Mouse (Mus musculus) thymus, adult 2 months (tissue): ENCODE results near the gene Dab1. TPM values are rescaled to one million over a fixed set of nuclear protein-coding genes. Genes with fewer than 3 reads are reported as not detected.

Experiments used
- DNase-seq: peaks from one replicate; pipeline ENCODE4 v3.0.0; 2021
- H3K27ac ChIP-seq: fragments of 200-500 bp; 2 replicates; pipeline ENCODE4 v1.5.1; 2012; ENCODE audit warnings: low read length, control low read depth; ENCODE audit not compliant: control insufficient read depth, insufficient read depth
- H3K27me3 ChIP-seq: fragments of 200-500 bp; 2 replicates; pipeline ENCODE4 v1.6.1; 2012; ENCODE audit warnings: mild to moderate bottlenecking, low read length, moderate library complexity, mixed read lengths; ENCODE audit not compliant: control insufficient read depth, insufficient read depth
- H3K36me3 ChIP-seq: fragments of 200-500 bp; 2 replicates; pipeline ENCODE4 v1.6.1; 2012; ENCODE audit warnings: mild to moderate bottlenecking, low read length, moderate library complexity; ENCODE audit not compliant: control insufficient read depth, insufficient read depth
- H3K4me1 ChIP-seq: fragments of 200-500 bp; replicated peaks from 2 replicates; pipeline ENCODE4 v1.6.1; 2012; ENCODE audit warnings: low read length; ENCODE audit not compliant: control insufficient read depth, insufficient read depth
- H3K4me3 ChIP-seq: fragments of 200-500 bp; 2 replicates; pipeline ENCODE4 v1.5.1; 2012; ENCODE audit warnings: mild to moderate bottlenecking, low read length, control low read depth, moderate library complexity; ENCODE audit not compliant: control insufficient read depth, insufficient read depth
- CTCF ChIP-seq: fragments of 200-500 bp; IDR thresholded peaks from 2 replicates; pipeline ENCODE4 v1.5.1; 2012; ENCODE audit warnings: mild to moderate bottlenecking, control low read depth, low read length, moderate library complexity, borderline replicate concordance; ENCODE audit not compliant: control insufficient read depth, poor library complexity, insufficient read depth; ENCODE audit errors: extremely low read depth
- POLR2A ChIP-seq: fragments of 200-500 bp; IDR thresholded peaks from 2 replicates; pipeline ENCODE4 v1.6.1; 2012; ENCODE audit warnings: mild to moderate bottlenecking, low read length, control low read depth, moderate library complexity; ENCODE audit not compliant: control insufficient read depth, poor library complexity, insufficient read depth; ENCODE audit errors: extremely low read depth
- WGBS: fragments of 180-500 bp; shearing (Covaris S2); methylation state at CpG from one replicate; pipeline ENCODE4 v1.1.7; 2018; 5-methylcytosine and 5-hydroxymethylcytosine counted together
- polyA plus RNA-seq: library from polyadenylated mRNA; depleted of rRNA; stranded (reverse); fragments of >200 nt; gene quantifications from 2 replicates; pipeline ENCODE4 v1.2.3, GENCODE M21; 2012

Gene Dab1
- polyA plus RNA-seq, 1 experiment = 0.28 TPM

DNA sequence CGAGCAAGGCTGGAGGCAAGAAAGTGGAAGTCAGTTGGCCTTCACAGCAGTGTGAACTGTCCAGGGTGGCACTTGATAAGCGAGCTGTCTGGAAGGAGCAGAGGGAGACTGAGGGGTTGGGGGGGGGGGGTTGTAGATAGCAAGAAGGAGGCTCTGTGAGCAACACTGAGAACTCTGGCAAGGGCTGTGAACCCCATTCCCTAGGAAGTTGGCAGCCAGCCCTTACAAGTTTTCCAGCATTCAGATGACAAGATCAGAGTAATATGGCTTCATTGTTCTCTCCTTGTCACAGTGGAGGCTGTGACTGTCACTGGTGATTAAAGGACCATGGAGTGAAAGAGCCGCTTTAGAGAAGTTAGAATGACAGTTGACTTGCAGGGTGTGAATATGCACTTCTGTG lies 662.4 kb downstream of the Dab1 start:
- Histone ChIP-seq H3K27me3 (no peaks in the 10 kb centered on the region), H3K4me3 (no peak overlapping the region), H3K27ac (no peak overlapping the region), H3K36me3 (no peaks in the 10 kb centered on the region), H3K4me1 (no peaks in the 10 kb centered on the region)
- no peak for TF ChIP-seq POLR2A
- no peak for TF ChIP-seq CTCF
- DNase-seq = no peak
- WGBS = 66% methylated on average over 3 of the region's 3 CpGs

DNA sequence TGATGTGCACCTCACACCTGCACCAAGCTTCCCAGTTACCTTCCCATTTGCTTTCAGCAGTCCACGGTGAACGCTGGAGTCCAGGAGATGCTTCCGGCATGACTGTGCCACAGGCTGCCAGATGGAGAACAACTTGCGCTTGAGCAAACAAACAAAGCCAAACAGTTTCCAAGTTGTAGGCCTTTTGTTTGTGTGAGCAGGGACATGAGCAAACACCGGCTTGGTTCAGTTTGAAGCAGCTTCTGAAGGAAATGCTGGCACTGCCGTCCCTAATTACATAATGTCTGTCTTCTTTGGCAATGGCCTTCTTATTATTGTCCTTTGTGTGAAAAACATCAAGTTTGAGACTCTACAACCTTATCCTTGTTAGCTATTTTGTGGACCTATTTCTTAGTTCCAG lies 664.7 kb downstream of the Dab1 start:
- no peak overlapping the region for H3K4me3 ChIP-seq

DNA sequence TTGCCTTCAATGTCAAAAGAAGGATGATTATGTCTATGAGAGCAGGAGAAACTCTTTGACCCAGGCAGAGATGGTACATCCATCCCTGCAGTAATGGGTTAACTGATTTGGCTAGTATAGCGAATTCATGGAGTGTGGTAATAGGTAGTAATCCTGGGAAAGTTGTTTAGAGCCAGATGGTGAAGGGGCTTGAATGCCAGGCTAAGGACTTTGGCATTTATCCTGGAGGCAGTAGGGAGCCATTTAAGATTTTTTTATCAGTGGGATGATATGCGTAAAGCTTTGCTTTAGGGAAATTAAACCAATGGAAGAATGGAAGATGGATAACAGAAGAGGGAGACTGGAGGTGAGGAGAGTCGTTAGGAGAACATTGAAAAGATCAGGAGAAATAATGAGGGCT lies 669.2 kb downstream of the Dab1 start:
- DNase-seq = no peak
- no peak overlapping the region for H3K27ac ChIP-seq
- no peaks in the 10 kb centered on the region for H3K27me3 ChIP-seq
- H3K4me1 ChIP-seq = no peaks in the 10 kb centered on the region
- 70% methylated on average over 3 of the region's 3 CpGs for WGBS
- TF ChIP-seq CTCF (no peak), POLR2A (no peak)
- H3K4me3 ChIP-seq = no peak overlapping the region
- no peaks in the 10 kb centered on the region for H3K36me3 ChIP-seq

More for the DNA sequence above, 664.7 kb downstream of the Dab1 start:
- no peak overlapping the region for H3K27ac ChIP-seq
- H3K4me1 ChIP-seq = no peaks in the 10 kb centered on the region
- H3K36me3 ChIP-seq = no peaks in the 10 kb centered on the region
- DNase-seq = no peak
- no peak for TF ChIP-seq POLR2A
- no peak for TF ChIP-seq CTCF
- no peaks in the 10 kb centered on the region for H3K27me3 ChIP-seq
- WGBS = 76% methylated on average over 6 of the region's 6 CpGs

DNA sequence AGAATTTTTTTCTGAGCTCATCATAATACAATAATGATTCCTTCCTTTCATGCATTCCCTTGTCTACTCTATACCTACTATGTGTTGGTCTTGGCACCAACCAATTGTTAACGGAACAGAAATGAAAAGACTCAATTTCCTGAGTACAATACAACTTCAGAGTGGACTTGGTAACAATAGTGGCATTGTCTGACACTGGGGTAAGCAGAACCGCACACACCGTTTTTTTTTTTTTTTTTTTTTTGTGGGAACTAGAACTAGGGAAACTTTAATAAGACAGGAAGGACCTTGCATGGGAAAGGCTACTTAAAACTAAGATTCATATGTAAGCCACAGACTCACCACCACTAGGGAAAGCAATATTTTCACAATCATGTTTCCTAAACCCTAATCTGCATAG lies 682.6 kb downstream of the Dab1 start:
- Histone ChIP-seq H3K27me3 (no peaks in the 10 kb centered on the region), H3K27ac (no peak overlapping the region), H3K36me3 (no peaks in the 10 kb centered on the region), H3K4me3 (no peak overlapping the region), H3K4me1 (no peaks in the 10 kb centered on the region)
- no peak for DNase-seq
- WGBS = 64% methylated on average over 3 of the region's 3 CpGs
- no peak for TF ChIP-seq POLR2A
- TF ChIP-seq CTCF = no peak

DNA sequence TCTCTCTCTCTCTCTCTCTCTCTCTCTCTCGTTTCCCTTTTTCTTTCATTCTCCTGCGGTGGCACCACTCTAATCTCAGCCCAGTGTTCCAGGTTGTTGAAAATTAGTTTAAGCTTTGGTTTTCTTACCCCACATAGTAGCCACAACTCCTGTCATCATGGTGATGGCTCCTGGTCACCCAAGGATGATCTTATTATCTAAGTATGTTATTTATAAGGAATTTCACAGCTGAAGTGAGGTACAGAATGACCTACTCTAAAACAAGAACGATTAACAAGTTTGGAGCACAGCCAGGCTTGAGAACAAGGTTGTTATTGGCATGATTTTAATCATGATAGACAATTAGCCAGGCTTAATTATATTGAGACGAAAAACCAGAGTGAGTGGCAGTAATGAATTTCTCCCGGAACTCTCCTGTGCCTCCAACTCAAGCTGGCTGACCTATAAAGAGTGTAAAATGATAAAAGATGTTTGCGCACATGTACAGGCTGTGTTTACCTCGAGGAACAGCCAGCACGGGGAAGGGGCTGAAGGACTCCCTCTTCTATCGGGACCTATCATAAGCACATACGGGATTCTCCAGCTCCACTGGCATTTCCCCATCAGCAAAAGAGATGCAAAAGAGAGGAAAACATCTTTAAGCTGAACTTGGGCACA lies 684.0 kb downstream of the Dab1 start:
- H3K4me3 ChIP-seq = no peak overlapping the region
- no peaks in the 10 kb centered on the region for H3K36me3 ChIP-seq
- 84% methylated on average over 10 of the region's 10 CpGs for WGBS
- DNase-seq = no peak
- no peaks in the 10 kb centered on the region for H3K4me1 ChIP-seq
- no peaks in the 10 kb centered on the region for H3K27me3 ChIP-seq
- no peak for TF ChIP-seq CTCF
- no peak overlapping the region for H3K27ac ChIP-seq

DNA sequence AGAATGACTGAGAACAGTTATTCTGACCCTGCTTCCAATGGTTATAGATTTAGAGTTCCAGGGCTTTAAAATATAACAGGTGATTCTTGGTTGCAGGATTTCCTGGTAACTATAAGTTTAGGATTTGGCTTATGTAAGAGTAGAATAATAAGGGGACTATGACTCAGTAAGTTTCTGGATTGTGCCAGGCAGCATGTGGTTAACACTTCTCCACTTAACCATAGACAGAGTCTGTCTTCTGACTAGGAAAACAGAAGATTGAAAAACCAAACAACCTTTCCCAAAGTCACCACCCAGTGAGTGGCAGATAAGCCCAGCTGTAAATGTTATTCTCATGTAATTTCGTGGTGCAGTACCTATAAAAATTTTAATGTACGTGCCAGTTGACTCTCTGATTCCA lies 688.6 kb downstream of the Dab1 start:
- TF ChIP-seq CTCF (no peak), POLR2A (no peak)
- Histone ChIP-seq H3K27ac (no peak overlapping the region), H3K4me1 (no peaks in the 10 kb centered on the region), H3K27me3 (no peaks in the 10 kb centered on the region), H3K4me3 (no peak overlapping the region), H3K36me3 (no peaks in the 10 kb centered on the region)
- 78% methylated on average over 2 of the region's 2 CpGs for WGBS
- no peak for DNase-seq

DNA sequence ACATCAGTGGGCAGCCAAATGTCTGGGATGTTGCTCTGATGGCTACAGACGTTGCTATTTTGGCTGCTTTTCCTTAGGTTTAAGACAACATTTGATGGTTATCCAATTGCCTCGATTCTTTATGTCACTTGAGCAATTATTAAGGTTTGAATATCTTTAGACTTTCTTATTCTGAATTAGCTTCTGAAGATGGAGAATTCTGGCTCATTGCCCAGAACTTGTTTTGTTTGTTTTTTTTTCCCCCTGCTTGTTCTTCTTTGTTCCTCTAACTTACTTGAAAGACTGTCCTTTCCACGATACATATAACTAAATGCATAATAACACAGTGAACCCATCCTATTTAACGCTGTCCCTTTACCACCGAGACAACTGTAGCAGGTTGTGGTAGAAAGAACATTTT lies 707.1 kb downstream of the Dab1 start:
- H3K27me3 ChIP-seq = no peaks in the 10 kb centered on the region
- no peak overlapping the region for H3K4me3 ChIP-seq
- H3K36me3 ChIP-seq = no peaks in the 10 kb centered on the region
- DNase-seq = no peak
- TF ChIP-seq POLR2A (no peak), CTCF (no peak)
- WGBS = 79% methylated on average over 5 of the region's 5 CpGs
- no peaks in the 10 kb centered on the region for H3K4me1 ChIP-seq
- H3K27ac ChIP-seq = no peak overlapping the region
